Mouse (Mus musculus) heart, postnatal 0 days (tissue): Measurements from ENCODE around the gene Casz1.

Experiments used
- CTCF ChIP-seq: IDR thresholded peaks from 2 replicates; pipeline ENCODE4 v1.5.1; 2016; ENCODE audit warnings: antibody characterized with exemption, control low read depth, low read depth
- EP300 ChIP-seq: IDR thresholded peaks from 2 replicates; pipeline ENCODE4 v1.6.1; 2016; ENCODE audit warnings: antibody characterized with exemption, low read depth

- TF ChIP-seq EP300: no peak
- TF ChIP-seq CTCF: no peak
Observed at GRCm38 (mm10) chr4:148964541-148965310, 160.5 kb downstream of the Casz1 start.
